Mouse (Mus musculus): ENCODE measurements at regions not wholly inside any gene's neighbourhood (a gene's known extent, or its start where the extent isn't known, plus 50 kb on each side); places are given as distances from the start of the nearest gene placed in this dataset.

GRCm38 (mm10) chr16:50841205-50841604, 250.3 kb upstream of the Ccdc54 start:
- TF ChIP-seq EP300 (IDR thresholded peaks at IDR 0.05; ENCODE audit: low read depth) (no peak), CTCF (IDR thresholded peaks at IDR 0.05; ENCODE audit: low read depth) (no peak)

Data from heart, postnatal 0 days (tissue).